Comparison of ENCODE assay signal across 24 mouse cellular contexts in the genomic region with DNA sequence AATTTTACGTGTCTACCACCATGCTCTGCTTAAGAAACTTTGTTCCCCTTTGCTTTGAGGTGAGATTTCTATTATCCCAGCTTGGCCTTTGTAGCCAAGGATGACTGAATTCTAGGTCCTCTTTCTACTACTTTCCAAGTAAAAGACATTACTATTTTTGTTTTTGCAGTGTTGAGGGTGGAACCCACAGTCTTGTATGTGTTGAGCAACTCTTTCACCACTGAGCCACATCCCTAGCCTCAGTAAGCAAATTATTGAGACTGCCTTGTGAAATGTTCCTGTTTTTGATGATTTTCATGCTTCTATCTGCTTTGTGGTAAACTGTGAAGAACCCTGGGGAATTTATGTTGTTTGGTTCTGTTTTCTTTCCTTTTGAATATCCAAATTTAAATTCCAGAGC. TPM values are rescaled to one million over a fixed set of nuclear protein-coding genes. Genes with fewer than 3 reads are reported as not detected.
A peak's percentile ranks its signal among the peaks of the same experiment; 100 is the strongest.
DNase-seq lines count a peak whose midpoint lies in the region; ATAC-seq and TF ChIP-seq lines count a peak whose summit lies in the region.
"Had no signal": no experiment of that assay in that cellular context is flagged by ENCODE, and none has a peak within 500 bp of the region (broad histone marks: within the 10 kb centered on the region; RNA-seq: fewer than 3 reads in every experiment).

No protein-coding gene starts in this region.

- no peaks in the 10 kb centered on the region for H3K36me3 ChIP-seq in liver, embryonic 15.5 days (replicated peaks)
- no peaks in the 10 kb centered on the region for H3K36me3 ChIP-seq in liver, embryonic 12.5 days
- H3K36me3 ChIP-seq in hindbrain, embryonic 14.5 days (replicated peaks; ENCODE audit: control insufficient read depth, insufficient read depth) = no peaks in the 10 kb centered on the region
- H3K36me3 ChIP-seq: embryonic facial prominence, embryonic 13.5 days; heart, embryonic 10.5 days; limb, embryonic 12.5 days; lung, embryonic 15.5 days; neural tube, embryonic 13.5 days had no signal

- H3K4me3 ChIP-seq in liver, embryonic 15.5 days (replicated peaks) = no peak overlapping the region
- H3K4me3 ChIP-seq in liver, embryonic 12.5 days = no peak overlapping the region
- no peak overlapping the region for H3K4me3 ChIP-seq in cerebellum, adult 2 months (replicated peaks; ENCODE audit: insufficient read depth, low read depth, low read length)
- no peak overlapping the region for H3K4me3 ChIP-seq in hindbrain, embryonic 14.5 days (replicated peaks; ENCODE audit: low read length)
- H3K4me3 ChIP-seq: embryonic facial prominence, embryonic 13.5 days; heart, embryonic 10.5 days; limb, embryonic 12.5 days; lung, embryonic 15.5 days; neural tube, embryonic 13.5 days had no signal

- no peak for TF ChIP-seq CTCF in cerebellum, adult 2 months (IDR thresholded peaks at IDR 0.05; ENCODE audit: borderline replicate concordance, insufficient read depth, low read depth, low read length)

- 50% methylated on average over 1 of the region's 1 CpGs for WGBS in liver, embryonic 15.5 days (ENCODE audit: insufficient replicate concordance)
- WGBS in liver, embryonic 12.5 days (ENCODE audit: insufficient replicate concordance) = 74% methylated on average over 1 of the region's 1 CpGs
- WGBS in cerebellum, adult 2 months = 90% methylated on average over 1 of the region's 1 CpGs
- 84% methylated on average over 1 of the region's 1 CpGs for WGBS in hindbrain, embryonic 14.5 days

- 0 out of 2 replicates have a peak, but pooled peaks have one; percentile 34 for ATAC-seq in liver, embryonic 15.5 days (ENCODE audit: insufficient read depth)
- no peak for ATAC-seq in liver, embryonic 12.5 days
- peak; percentile 99 for ATAC-seq in granulocyte monocyte progenitor cell, adult 5-6 weeks (replicated peaks; ENCODE audit: poor library complexity, severe bottlenecking)
- ATAC-seq in hindbrain, embryonic 14.5 days (ENCODE audit: low FRiP score) = no peak
- ATAC-seq: forebrain, embryonic 14.5 days; hindbrain, embryonic 16.5 days; intestine, embryonic 16.5 days had no signal

- H3K9me3 ChIP-seq in liver, embryonic 15.5 days (replicated peaks) = peaks cover 10% of the 10 kb centered on the region
- peaks cover 12% of the 10 kb centered on the region for H3K9me3 ChIP-seq in liver, embryonic 12.5 days (replicated peaks)
- H3K9me3 ChIP-seq in hindbrain, embryonic 14.5 days (ENCODE audit: control insufficient read depth, low read length) = peaks cover 19% of the 10 kb centered on the region

- H3K4me2 ChIP-seq in liver, embryonic 15.5 days = no peak overlapping the region
- no peak overlapping the region for H3K4me2 ChIP-seq in liver, embryonic 12.5 days
- no peak overlapping the region for H3K4me2 ChIP-seq in hindbrain, embryonic 14.5 days (replicated peaks)
- H3K4me2 ChIP-seq: embryonic facial prominence, embryonic 13.5 days; limb, embryonic 12.5 days; lung, embryonic 15.5 days; midbrain, embryonic 11.5 days; neural tube, embryonic 13.5 days had no signal

- no peak for TF ChIP-seq POLR2A in cerebellum, adult 2 months (IDR thresholded peaks at IDR 0.05; ENCODE audit: borderline replicate concordance, insufficient read depth, low read length)

- peak; percentile 22 for DNase-seq in NIH3T3 (ENCODE audit: low read depth)
- DNase-seq in monocyte, adult 2 months (ENCODE audit: low read depth in 1 of 2, low spot score in 2 of 2) = peak; percentile 19 to 71
- DNase-seq in cerebellum, adult 2 months = no peak
- DNase-seq in hindbrain, embryonic 14.5 days (ENCODE audit: low spot score) = no peak
- no peak for DNase-seq in right cerebral cortex, postnatal 4 days
- DNase-seq: adrenal gland, postnatal 36 days; cerebellum, adult 9-11 months; gastrocnemius, postnatal 14 days; heart, postnatal 10 days; kidney, postnatal 4 days; right cerebral cortex, postnatal 14 days had no signal

- H3K27ac ChIP-seq in liver, embryonic 15.5 days (replicated peaks) = no peak overlapping the region
- H3K27ac ChIP-seq in liver, embryonic 12.5 days = no peak overlapping the region
- H3K27ac ChIP-seq in cerebellum, adult 2 months (ENCODE audit: insufficient read depth, low read length) = no peak overlapping the region
- H3K27ac ChIP-seq in hindbrain, embryonic 14.5 days = no peak overlapping the region
- H3K27ac ChIP-seq: embryonic facial prominence, embryonic 13.5 days; heart, embryonic 10.5 days; limb, embryonic 12.5 days; lung, embryonic 15.5 days; neural tube, embryonic 13.5 days had no signal

- no peaks in the 10 kb centered on the region for H3K4me1 ChIP-seq in liver, embryonic 15.5 days (replicated peaks)
- H3K4me1 ChIP-seq in liver, embryonic 12.5 days = no peaks in the 10 kb centered on the region
- no peaks in the 10 kb centered on the region for H3K4me1 ChIP-seq in cerebellum, adult 2 months (ENCODE audit: control insufficient read depth, insufficient read depth, low read length)
- no peaks in the 10 kb centered on the region for H3K4me1 ChIP-seq in hindbrain, embryonic 14.5 days (replicated peaks; ENCODE audit: control insufficient read depth, insufficient read depth, low read length)
- H3K4me1 ChIP-seq: embryonic facial prominence, embryonic 13.5 days; heart, embryonic 10.5 days; limb, embryonic 12.5 days; lung, embryonic 15.5 days; neural tube, embryonic 13.5 days had no signal

- H3K27me3 ChIP-seq in liver, embryonic 15.5 days = no peaks in the 10 kb centered on the region
- H3K27me3 ChIP-seq in liver, embryonic 12.5 days (replicated peaks) = no peaks in the 10 kb centered on the region
- H3K27me3 ChIP-seq in cerebellum, adult 2 months (ENCODE audit: control insufficient read depth, insufficient read depth, low read length) = no peaks in the 10 kb centered on the region
- H3K27me3 ChIP-seq in hindbrain, embryonic 14.5 days (ENCODE audit: control insufficient read depth, insufficient read depth, low read length) = no peaks in the 10 kb centered on the region
- H3K27me3 ChIP-seq: embryonic facial prominence, embryonic 13.5 days; limb, embryonic 12.5 days; lung, embryonic 15.5 days; neural tube, embryonic 13.5 days had no signal

- H3K9ac ChIP-seq in liver, embryonic 15.5 days = no peak overlapping the region
- no peak overlapping the region for H3K9ac ChIP-seq in liver, embryonic 12.5 days
- no peak overlapping the region for H3K9ac ChIP-seq in hindbrain, embryonic 14.5 days
- H3K9ac ChIP-seq: embryonic facial prominence, embryonic 13.5 days; limb, embryonic 12.5 days; lung, embryonic 15.5 days; neural tube, embryonic 13.5 days had no signal

RNA-seq across cellular contexts. Expression of gene C3ar1, which starts 6.9 kb away (rescaled TPM):
- 1.0 TPM in 2 replicates for polyA plus RNA-seq in liver, embryonic 15.5 days (2015; fragmentation: Nextera tagmentation; extraction: Ambion mirVana)
- 1.5 TPM in 2 replicates for polyA plus RNA-seq in liver, embryonic 12.5 days (2016; fragmentation: Nextera tagmentation; extraction: Ambion mirVana)
- total RNA-seq in granulocyte monocyte progenitor cell, adult 5-6 weeks (2014; fragmentation: Nextera tagmentation) = not detected in 2 replicates
- total RNA-seq in granulocyte monocyte progenitor cell, adult 5-6 weeks (2017) = 0.04 and 0.10 TPM in 2 replicates
- 0.38 and 0.44 TPM in 2 replicates for polyA plus RNA-seq in cerebellum, adult 2 months (2012; rRNA removed)
- 1.6 and 1.9 TPM in 2 replicates for polyA plus RNA-seq in hindbrain, embryonic 14.5 days (2014; fragmentation: Nextera tagmentation; extraction: Ambion mirVana)

RNA-seq across cellular contexts. Expression of gene Necap1, which starts 11.4 kb away (rescaled TPM):
- polyA plus RNA-seq in liver, embryonic 15.5 days (2015; fragmentation: Nextera tagmentation; extraction: Ambion mirVana) = 24.2 and 25.8 TPM in 2 replicates
- polyA plus RNA-seq in liver, embryonic 12.5 days (2016; fragmentation: Nextera tagmentation; extraction: Ambion mirVana) = 28.3 and 32.9 TPM in 2 replicates
- total RNA-seq in granulocyte monocyte progenitor cell, adult 5-6 weeks (2014; fragmentation: Nextera tagmentation) = 24.8 and 26.1 TPM in 2 replicates
- 14.3 and 25.7 TPM in 2 replicates for total RNA-seq in granulocyte monocyte progenitor cell, adult 5-6 weeks (2017)
- 174 and 176 TPM in 2 replicates for polyA plus RNA-seq in cerebellum, adult 2 months (2012; rRNA removed)
- 153 and 172 TPM in 2 replicates for polyA plus RNA-seq in hindbrain, embryonic 14.5 days (2014; fragmentation: Nextera tagmentation; extraction: Ambion mirVana)

RNA-seq across cellular contexts. Expression of gene Foxj2, which starts 43.2 kb away (rescaled TPM):
- polyA plus RNA-seq in liver, embryonic 15.5 days (2015; fragmentation: Nextera tagmentation; extraction: Ambion mirVana) = 1.3 and 1.5 TPM in 2 replicates
- polyA plus RNA-seq in liver, embryonic 12.5 days (2016; fragmentation: Nextera tagmentation; extraction: Ambion mirVana) = 2.0 and 2.4 TPM in 2 replicates
- 5.2 and 8.1 TPM in 2 replicates for total RNA-seq in granulocyte monocyte progenitor cell, adult 5-6 weeks (2014; fragmentation: Nextera tagmentation)
- 1.6 and 3.5 TPM in 2 replicates for total RNA-seq in granulocyte monocyte progenitor cell, adult 5-6 weeks (2017)
- polyA plus RNA-seq in cerebellum, adult 2 months (2012; rRNA removed) = 17.7 and 18.2 TPM in 2 replicates
- 9.5 and 11.0 TPM in 2 replicates for polyA plus RNA-seq in hindbrain, embryonic 14.5 days (2014; fragmentation: Nextera tagmentation; extraction: Ambion mirVana)

RNA-seq across cellular contexts. Expression of gene Clec4a1, which starts 58.8 kb away (rescaled TPM):
- 6.0 and 6.2 TPM in 2 replicates for polyA plus RNA-seq in liver, embryonic 15.5 days (2015; fragmentation: Nextera tagmentation; extraction: Ambion mirVana)
- polyA plus RNA-seq in liver, embryonic 12.5 days (2016; fragmentation: Nextera tagmentation; extraction: Ambion mirVana) = 1.8 and 2.6 TPM in 2 replicates
- 1.7 TPM in 1 of 2 replicates, not detected in the other for total RNA-seq in granulocyte monocyte progenitor cell, adult 5-6 weeks (2014; fragmentation: Nextera tagmentation)
- total RNA-seq in granulocyte monocyte progenitor cell, adult 5-6 weeks (2017) = 0.93 and 1.3 TPM in 2 replicates
- polyA plus RNA-seq in cerebellum, adult 2 months (2012; rRNA removed) = 0.13 and 0.16 TPM in 2 replicates
- 1.5 and 2.4 TPM in 2 replicates for polyA plus RNA-seq in hindbrain, embryonic 14.5 days (2014; fragmentation: Nextera tagmentation; extraction: Ambion mirVana)
- total RNA-seq: ES-E14 had no signal

Comparison
In these comparisons a context has a peak if more than half of its experiments do, and no peak if none do; other contexts are left out.
1. ATAC-seq: peak in liver, embryonic 15.5 days (single experiment) and granulocyte monocyte progenitor cell, adult 5-6 weeks (single experiment); none in liver, embryonic 12.5 days (single experiment) and hindbrain, embryonic 14.5 days (single experiment).
2. DNase-seq: peak in NIH3T3 (single experiment) and monocyte, adult 2 months (2 of 2); none in cerebellum, adult 2 months (0 of 2), hindbrain, embryonic 14.5 days (single experiment) and right cerebral cortex, postnatal 4 days (single experiment).